Mouse (Mus musculus) splenic B cell, adult 2 months (primary cell): ENCODE data around the gene Sftpd.

Source experiments
- DNase-seq: peaks from one replicate; pipeline ENCODE4 v3.0.0-alpha.2; 2011; ENCODE audit warnings: low read depth, low spot score
- H3K27me3 ChIP-seq: 2 replicates; pipeline ENCODE4 v1.6.1; 2012; ENCODE audit warnings: mild to moderate bottlenecking, low read length, moderate library complexity, mixed read lengths; ENCODE audit not compliant: control insufficient read depth, poor library complexity, insufficient read depth, severe bottlenecking
- H3K36me3 ChIP-seq: 2 replicates; pipeline ENCODE4 v1.6.1; 2012; ENCODE audit warnings: mild to moderate bottlenecking, low read length, moderate library complexity, mixed read lengths; ENCODE audit not compliant: control insufficient read depth, poor library complexity, insufficient read depth, severe bottlenecking

Sftpd gene

GRCm38 (mm10) chr14:41137006-41137405 lies 47.9 kb downstream of the Sftpd start:
- Histone ChIP-seq H3K27me3 (no peaks in the 10 kb centered on the region), H3K36me3 (no peaks in the 10 kb centered on the region)
- no peak for DNase-seq

- no peaks in the 10 kb centered on the region for H3K27me3 ChIP-seq
- no peaks in the 10 kb centered on the region for H3K36me3 ChIP-seq
- DNase-seq = no peak
Measured at GRCm38 (mm10) chr14:41131540-41131939, 53.4 kb downstream of the Sftpd start, which contains the start of gene Sftpa1. Gene Sftpa1 (plus strand): TSS chr14:41131782.

- no peak for DNase-seq
- Histone ChIP-seq H3K27me3 (no peaks in the 10 kb centered on the region), H3K36me3 (no peaks in the 10 kb centered on the region)
Measured at GRCm38 (mm10) chr14:41127997-41128396, 57.0 kb downstream of the Sftpd start.

GRCm38 (mm10) chr14:41124683-41125082 lies 60.3 kb downstream of the Sftpd start:
- H3K36me3 ChIP-seq = no peaks in the 10 kb centered on the region
- no peak for DNase-seq
- H3K27me3 ChIP-seq = no peaks in the 10 kb centered on the region
